Mouse (Mus musculus): ENCODE measurements around the gene Timeless.
"Not testable (repeated sequence)": the region's sequence is repeated elsewhere in the genome, so short reads cannot be mapped to it uniquely, and the experiment has no call there.

The Timeless gene

GRCm38 (mm10) chr10:128231697-128232419 is at the start of gene Timeless:
Gene Timeless, plus strand, starts transcription at chr10:128232065.
- DNase-seq, result peak; percentile 90 to 93

- DNase-seq, result no peak
Measured at GRCm38 (mm10) chr10:128184296-128184695, 47.6 kb upstream of the Timeless start.

GRCm38 (mm10) chr10:128185277-128185940 is 46.5 kb upstream of the Timeless start:
- peak in 1 of 2 experiments; percentile 16 for DNase-seq

GRCm38 (mm10) chr10:128185959-128186358 is 45.9 kb upstream of the Timeless start:
- peak; percentile 90 to 91 for DNase-seq

GRCm38 (mm10) chr10:128187181-128187605 is 44.7 kb upstream of the Timeless start:
- no peak for DNase-seq

GRCm38 (mm10) chr10:128188242-128188877 is 43.5 kb upstream of the Timeless start:
- peak; percentile 88 to 89 for DNase-seq

GRCm38 (mm10) chr10:128191472-128191871 is 40.4 kb upstream of the Timeless start:
- DNase-seq, result no peak

- not testable (repeated sequence) for DNase-seq
Measured at GRCm38 (mm10) chr10:128192030-128192766, 39.7 kb upstream of the Timeless start.

- DNase-seq, result no peak
Measured at GRCm38 (mm10) chr10:128193113-128193512, 38.8 kb upstream of the Timeless start.

- peak; percentile 98 to 99 for DNase-seq
Measured at GRCm38 (mm10) chr10:128194024-128194550, 37.8 kb upstream of the Timeless start, which contains the start of gene Gls2. Gene Gls2, plus strand, starts transcription at chr10:128194457.

GRCm38 (mm10) chr10:128194551-128195461 is 37.1 kb upstream of the Timeless start:
- peak in 1 of 2 experiments; percentile 17 for DNase-seq

- no peak for DNase-seq
Measured at GRCm38 (mm10) chr10:128201856-128202255, 30.0 kb upstream of the Timeless start.

- no peak for DNase-seq
Measured at GRCm38 (mm10) chr10:128204941-128205340, 26.9 kb upstream of the Timeless start.

GRCm38 (mm10) chr10:128208326-128208725 is 23.5 kb upstream of the Timeless start:
- DNase-seq, result no peak

GRCm38 (mm10) chr10:128209311-128210009 is 22.4 kb upstream of the Timeless start:
- DNase-seq, result no peak

GRCm38 (mm10) chr10:128210131-128210530 is 21.7 kb upstream of the Timeless start:
- no peak for DNase-seq

- DNase-seq, result peak; percentile 19 to 33
Measured at GRCm38 (mm10) chr10:128210954-128211353, 20.9 kb upstream of the Timeless start.

- peak; percentile 94 to 96 for DNase-seq
Measured at GRCm38 (mm10) chr10:128211390-128212108, 20.3 kb upstream of the Timeless start, which contains the start of gene Spryd4. Gene Spryd4, minus strand, starts transcription at chr10:128211807.

- DNase-seq, result no peak
Measured at GRCm38 (mm10) chr10:128212148-128212547, 19.7 kb upstream of the Timeless start.

- peak; percentile 78 to 85 for DNase-seq
Measured at GRCm38 (mm10) chr10:128212871-128213323, 19.0 kb upstream of the Timeless start.
